Mouse (Mus musculus) hindbrain, embryonic 14.5 days (tissue): ENCODE results near the gene Gm21095. TPM values are rescaled to one million over a fixed set of nuclear protein-coding genes. Genes with fewer than 3 reads are reported as not detected.
"Not testable (repeated sequence)": the region's sequence is repeated elsewhere in the genome, so short reads cannot be mapped to it uniquely, and the experiment has no call there.

Source experiments
- ATAC-seq: fragments of 200-750 bp; cut with Nextera tagmentation; 2 replicates; pipeline ENCODE4 v1.8.0; 2017; ENCODE audit warnings: moderate number of reproducible peaks, mild to moderate bottlenecking, moderate TSS enrichment, moderate library complexity; ENCODE audit not compliant: low FRiP score
- DNase-seq: peaks from one replicate; pipeline ENCODE4 v3.0.0-alpha.2; 2015; ENCODE audit warnings: low spot score
- H3K27ac ChIP-seq: fragments of 300-500 bp; sonication (generic); 2 replicates; pipeline ENCODE4 v1.5.1; 2014; ENCODE audit warnings: mild to moderate bottlenecking, moderate library complexity
- H3K27me3 ChIP-seq: fragments of 300-500 bp; sonication (generic); 2 replicates; pipeline ENCODE4 v1.6.1; 2014; ENCODE audit warnings: mild to moderate bottlenecking, low read length, mixed read lengths; ENCODE audit not compliant: control insufficient read depth, insufficient read depth
- H3K36me3 ChIP-seq: fragments of 300-500 bp; sonication (generic); replicated peaks from 2 replicates; pipeline ENCODE4 v1.6.1; 2014; ENCODE audit not compliant: control insufficient read depth, insufficient read depth
- H3K4me1 ChIP-seq: fragments of 300-500 bp; sonication (generic); replicated peaks from 2 replicates; pipeline ENCODE4 v1.6.1; 2014; ENCODE audit warnings: antibody characterized with exemption, low read length, mixed read lengths; ENCODE audit not compliant: control insufficient read depth, insufficient read depth
- H3K4me2 ChIP-seq: fragments of 300-500 bp; sonication (generic); replicated peaks from 2 replicates; pipeline ENCODE4 v1.6.1; 2014; ENCODE audit warnings: mild to moderate bottlenecking, moderate library complexity
- H3K4me3 ChIP-seq: fragments of 300-500 bp; sonication (generic); replicated peaks from 2 replicates; pipeline ENCODE4 v1.5.1; 2014; ENCODE audit warnings: mild to moderate bottlenecking, low read length
- H3K9ac ChIP-seq: fragments of 300-500 bp; sonication (generic); 2 replicates; pipeline ENCODE4 v1.6.1; 2014
- H3K9me3 ChIP-seq: fragments of 300-500 bp; sonication (generic); 2 replicates; pipeline ENCODE4 v1.6.1; 2016; ENCODE audit warnings: low read length; ENCODE audit not compliant: control insufficient read depth
- WGBS: fragments of 180-500 bp; shearing (Covaris S2); extraction: QIAGEN DNeasy Blood & Tissue Kit; methylation state at CpG from one replicate; pipeline ENCODE4 v1.1.7; 2014; 5-methylcytosine and 5-hydroxymethylcytosine counted together
- polyA plus RNA-seq: library from polyadenylated mRNA; unstranded; fragments of >200 nt; fragmentation: Nextera tagmentation; extraction: Ambion mirVana; gene quantifications from 2 replicates; pipeline ENCODE4 v1.2.1, GENCODE M21; 2014

The Gm21095 gene
- not detected in 2 replicates for polyA plus RNA-seq

GRCm38 (mm10) chrY:84096979-84097378 lies at the start of gene Gm21095:
Gene Gm21095 (plus strand): TSS chrY:84097279.
- H3K27me3 ChIP-seq, H3K4me1 ChIP-seq, ATAC-seq, H3K9ac ChIP-seq, H3K4me3 ChIP-seq, H3K36me3 ChIP-seq, H3K27ac ChIP-seq, H3K9me3 ChIP-seq, DNase-seq, H3K4me2 ChIP-seq: not testable (repeated sequence)
- WGBS: no CpG with 5 or more reads among the region's 6 CpGs
